ENCODE assay signal across 13 mouse cellular contexts in genomic region chr17:84603202-84603627, GRCm38 (mm10). TPM values are rescaled to one million over a fixed set of nuclear protein-coding genes. Genes with fewer than 3 reads are reported as not detected.
A peak's percentile ranks its signal among the peaks of the same experiment; 100 is the strongest.
DNase-seq lines count a peak whose midpoint lies in the region; ATAC-seq and TF ChIP-seq lines count a peak whose summit lies in the region.
"Had no signal": no experiment of that assay in that cellular context is flagged by ENCODE, and none has a peak within 500 bp of the region (broad histone marks: within the 10 kb centered on the region; RNA-seq: fewer than 3 reads in every experiment).

No protein-coding gene starts in this region.

- peak overlapping the region; percentile 87 for H3K27ac ChIP-seq in kidney, adult 2 months (ENCODE audit: insufficient read depth, low read depth, low read length)
- H3K27ac ChIP-seq in kidney, embryonic 14.5 days (ENCODE audit: low read depth, low read length): no peak overlapping the region
- peak overlapping the region; percentile 9; the same call in 1 of the 2 replicates for H3K27ac ChIP-seq in heart, embryonic 16.5 days (ENCODE audit: low read length)
- 0 out of 2 replicates have a peak overlapping the region, but pooled peaks have one; percentile 29 for H3K27ac ChIP-seq in olfactory bulb, adult 2 months (ENCODE audit: insufficient read depth, low read depth, low read length)
- no peak overlapping the region for H3K27ac ChIP-seq in neural tube, embryonic 15.5 days (replicated peaks)
- H3K27ac ChIP-seq: embryonic facial prominence, embryonic 12.5 days; hindbrain, embryonic 13.5 days had no signal

- no peak for TF ChIP-seq CTCF in kidney, adult 2 months (conservative IDR thresholded peaks at IDR 0.05; ENCODE audit: insufficient read depth, insufficient read length, low read depth, low read length)
- no peak for TF ChIP-seq CTCF in olfactory bulb, adult 2 months (IDR thresholded peaks at IDR 0.05; ENCODE audit: insufficient read depth, low read depth, low read length)

- H3K4me1 ChIP-seq in kidney, adult 2 months (ENCODE audit: control insufficient read depth, insufficient read depth, low read length): peaks cover 18% of the 10 kb centered on the region
- no peaks in the 10 kb centered on the region for H3K4me1 ChIP-seq in kidney, embryonic 14.5 days (ENCODE audit: control insufficient read depth, insufficient read depth, low read length)
- peaks cover 6% of the 10 kb centered on the region; the same call in 1 of the 2 replicates for H3K4me1 ChIP-seq in heart, embryonic 16.5 days (ENCODE audit: control insufficient read depth, insufficient read depth, low read length)
- H3K4me1 ChIP-seq in olfactory bulb, adult 2 months (ENCODE audit: control insufficient read depth, insufficient read depth, low read length): 0 out of 2 replicates have a peak, but pooled peaks cover 2% of the 10 kb centered on the region
- H3K4me1 ChIP-seq in neural tube, embryonic 15.5 days: no peaks in the 10 kb centered on the region
- H3K4me1 ChIP-seq: hindbrain, embryonic 13.5 days had no signal

- no peak for TF ChIP-seq POLR2A in kidney, adult 2 months (IDR thresholded peaks at IDR 0.05; ENCODE audit: low read depth, low read length)
- TF ChIP-seq POLR2A in olfactory bulb, adult 2 months (IDR thresholded peaks at IDR 0.05; ENCODE audit: insufficient read depth, low read depth, low read length): no peak

- no peak overlapping the region for H3K4me3 ChIP-seq in kidney, adult 2 months (ENCODE audit: insufficient read depth, low read depth, low read length)
- H3K4me3 ChIP-seq in kidney, embryonic 14.5 days (ENCODE audit: low read length): no peak overlapping the region
- H3K4me3 ChIP-seq in heart, embryonic 16.5 days (ENCODE audit: low read length): no peak overlapping the region
- no peak overlapping the region for H3K4me3 ChIP-seq in olfactory bulb, adult 2 months (ENCODE audit: insufficient read depth, low read depth, low read length)
- no peak overlapping the region for H3K4me3 ChIP-seq in neural tube, embryonic 15.5 days (replicated peaks)
- H3K4me3 ChIP-seq: embryonic facial prominence, embryonic 12.5 days; hindbrain, embryonic 13.5 days had no signal

- H3K9me3 ChIP-seq in kidney, embryonic 14.5 days (ENCODE audit: control insufficient read depth, low read length): no peaks in the 10 kb centered on the region
- H3K9me3 ChIP-seq in heart, embryonic 16.5 days (replicated peaks; ENCODE audit: control insufficient read depth, low read length): no peaks in the 10 kb centered on the region
- H3K9me3 ChIP-seq in neural tube, embryonic 15.5 days (replicated peaks): no peaks in the 10 kb centered on the region
- H3K9me3 ChIP-seq: embryonic facial prominence, embryonic 12.5 days; hindbrain, embryonic 13.5 days had no signal

- H3K9ac ChIP-seq in kidney, embryonic 14.5 days (ENCODE audit: low read depth, low read length): no peak overlapping the region
- no peak overlapping the region for H3K9ac ChIP-seq in heart, embryonic 16.5 days (ENCODE audit: low read length)
- no peak overlapping the region for H3K9ac ChIP-seq in neural tube, embryonic 15.5 days (replicated peaks)
- H3K9ac ChIP-seq: embryonic facial prominence, embryonic 12.5 days; hindbrain, embryonic 13.5 days had no signal

- no peak overlapping the region for H3K4me2 ChIP-seq in kidney, embryonic 14.5 days (replicated peaks; ENCODE audit: low read depth, low read length)
- H3K4me2 ChIP-seq in heart, embryonic 16.5 days (ENCODE audit: low read depth, low read length): no peak overlapping the region
- no peak overlapping the region for H3K4me2 ChIP-seq in neural tube, embryonic 15.5 days
- H3K4me2 ChIP-seq: embryonic facial prominence, embryonic 12.5 days; hindbrain, embryonic 13.5 days; liver, embryonic 11.5 days had no signal

- H3K36me3 ChIP-seq in kidney, adult 2 months (ENCODE audit: control insufficient read depth, insufficient read depth, low read length): no peaks in the 10 kb centered on the region
- peaks cover 21% of the 10 kb centered on the region; the same call in 1 of the 2 replicates for H3K36me3 ChIP-seq in kidney, embryonic 14.5 days (ENCODE audit: control insufficient read depth, insufficient read depth, low read length)
- H3K36me3 ChIP-seq in heart, embryonic 16.5 days (ENCODE audit: control insufficient read depth, insufficient read depth): no peaks in the 10 kb centered on the region
- no peaks in the 10 kb centered on the region for H3K36me3 ChIP-seq in neural tube, embryonic 15.5 days
- H3K36me3 ChIP-seq: hindbrain, embryonic 13.5 days had no signal

- H3K27me3 ChIP-seq in kidney, adult 2 months (replicated peaks; ENCODE audit: control insufficient read depth, insufficient read depth, low read length): no peaks in the 10 kb centered on the region
- no peaks in the 10 kb centered on the region for H3K27me3 ChIP-seq in kidney, embryonic 14.5 days (ENCODE audit: control insufficient read depth, insufficient read depth, low read length)
- no peaks in the 10 kb centered on the region for H3K27me3 ChIP-seq in heart, embryonic 16.5 days (ENCODE audit: control insufficient read depth, insufficient read depth, low read length)
- no peaks in the 10 kb centered on the region for H3K27me3 ChIP-seq in neural tube, embryonic 15.5 days (replicated peaks)
- H3K27me3 ChIP-seq: embryonic facial prominence, embryonic 12.5 days; hindbrain, embryonic 13.5 days had no signal

- DNase-seq in kidney, adult 2 months: peak; percentile 83
- DNase-seq in kidney, postnatal 10 days: peak; percentile 40
- DNase-seq in thymus, postnatal 36 days: no peak
- DNase-seq in layer of hippocampus, postnatal 36 days: no peak
- DNase-seq: midbrain, embryonic 14.5 days had no signal

- ATAC-seq in kidney, embryonic 14.5 days (ENCODE audit: low FRiP score, low TSS enrichment): no peak
- no peak for ATAC-seq in heart, embryonic 16.5 days (replicated peaks; ENCODE audit: extremely low read depth, insufficient read depth, low FRiP score)
- no peak for ATAC-seq in neural tube, embryonic 15.5 days (ENCODE audit: low FRiP score)
- ATAC-seq: activated CD4-positive, CD25-positive, alpha-beta regulatory T cell, adult 4 months had no signal

- WGBS in kidney, adult 2 months: 22% methylated on average over 9 of the region's 9 CpGs
- WGBS in kidney, embryonic 14.5 days: 73% methylated on average over 9 of the region's 9 CpGs
- WGBS in heart, embryonic 16.5 days: 38% methylated on average over 9 of the region's 9 CpGs
- 27% methylated on average over 9 of the region's 9 CpGs for WGBS in olfactory bulb, adult 2 months
- WGBS in neural tube, embryonic 15.5 days: 73% methylated on average over 9 of the region's 9 CpGs

RNA-seq across cellular contexts. Expression of gene Dync2li1, which starts 23.1 kb away (rescaled TPM):
- polyA plus RNA-seq in kidney, adult 2 months (2012; rRNA removed): 13.0 and 19.1 TPM in 2 replicates
- polyA plus RNA-seq in kidney, embryonic 14.5 days (2014; fragmentation: Nextera tagmentation; extraction: Ambion mirVana): 48.7 and 57.3 TPM in 2 replicates
- polyA plus RNA-seq in heart, embryonic 16.5 days (2015; fragmentation: Nextera tagmentation; extraction: Ambion mirVana): 11.7 and 13.0 TPM in 2 replicates
- not detected in 2 replicates for polyA plus RNA-seq in olfactory bulb, adult 2 months (2012; ENCODE audit: insufficient read depth, insufficient read length, low replicate concordance, missing spikeins)
- polyA plus RNA-seq in neural tube, embryonic 15.5 days (2015; fragmentation: Nextera tagmentation; extraction: Ambion mirVana): 30.2 and 33.1 TPM in 2 replicates
- total RNA-seq in layer of hippocampus, postnatal 36 days (2021): 10 to 100 TPM; 19.1 TPM

Comparison
In these comparisons a context has a peak if more than half of its experiments do, and no peak if none do; other contexts are left out.
1. H3K27ac ChIP-seq: peak in kidney, adult 2 months (single experiment), heart, embryonic 16.5 days (single experiment) and olfactory bulb, adult 2 months (single experiment); none in kidney, embryonic 14.5 days (single experiment) and neural tube, embryonic 15.5 days (single experiment).
2. DNase-seq: peak in kidney, adult 2 months (single experiment) and kidney, postnatal 10 days (single experiment); none in thymus, postnatal 36 days (0 of 2) and layer of hippocampus, postnatal 36 days (0 of 2).
3. RNA of gene Dync2li1, which starts 23.1 kb away (polyA plus RNA-seq): 48.7 to 57.3 TPM in kidney, embryonic 14.5 days, 30.2 to 33.1 TPM in neural tube, embryonic 15.5 days, 13.0 to 19.1 TPM in kidney, adult 2 months and 11.7 to 13.0 TPM in heart, embryonic 16.5 days; not detected in olfactory bulb, adult 2 months; every median in the first group is over 10 times any median in the second.